Mouse (Mus musculus): ENCODE data around the gene Pde8b.

GRCm38 (mm10) chr13:94990516-94990915, 259.6 kb downstream of the Pde8b start:
- no peak for TF ChIP-seq CTCF (IDR thresholded peaks at IDR 0.05; ENCODE audit: borderline replicate concordance, control insufficient read depth, extremely low read depth, insufficient read depth, low read length, poor library complexity)
- TF ChIP-seq POLR2A (IDR thresholded peaks at IDR 0.05; ENCODE audit: control insufficient read depth, extremely low read depth, insufficient read depth, low read length, poor library complexity) = no peak
